Mouse (Mus musculus) liver, adult 10 weeks (tissue): ENCODE results near the gene Zbtb12. TPM values are rescaled to one million over a fixed set of nuclear protein-coding genes. Genes with fewer than 3 reads are reported as not detected.

Source experiments
- polyA plus RNA-seq: library from polyadenylated mRNA; stranded (reverse); fragments of 350-450 nt; fragmentation: Illumina TruSeq; extraction: RNeasy Lipid Tissue Mini Kit (QIAGEN cat#74804); gene quantifications from one replicate; pipeline ENCODE4 v1.2.3, GENCODE M21; 2014; ENCODE audit warnings: low read depth, low replicate concordance

Zbtb12 gene
- 0.69 TPM for polyA plus RNA-seq

GRCm38 (mm10) chr17:34879336-34879879 is at the start of gene Zbtb12:
Zbtb12 (plus strand) TSS chr17:34879483.

GRCm38 (mm10) chr17:34836856-34837221 is 42.4 kb upstream of the Zbtb12 start, which contains the start of the genes Stk19 and Dxo:
Stk19 (minus strand) TSS chr17:34836945.
Dxo (plus strand) TSS chr17:34837019.

GRCm38 (mm10) chr17:34849722-34850516 is 29.4 kb upstream of the Zbtb12 start, which contains the start of the genes Skiv2l and Nelfe:
Skiv2l (minus strand) TSS chr17:34850210.
Nelfe (plus strand) TSS chr17:34850391.

GRCm38 (mm10) chr17:34862416-34863081 is 16.7 kb upstream of the Zbtb12 start, which contains the start of gene Cfb:
Cfb (minus strand) TSS chr17:34862518.

GRCm38 (mm10) chr17:34881683-34882310 is 2.5 kb downstream of the Zbtb12 start, which contains the start of gene Gm20547:
Gm20547 (minus strand) TSS chr17:34882042.

GRCm38 (mm10) chr17:34898160-34898586 is 18.9 kb downstream of the Zbtb12 start, which contains the start of the genes C2 and Ehmt2:
C2 (minus strand) TSS chr17:34898265.
Ehmt2 (plus strand) TSS chr17:34898469.

GRCm38 (mm10) chr17:34913930-34914665 is 34.8 kb downstream of the Zbtb12 start, which contains the start of gene Slc44a4:
Slc44a4 (plus strand) TSS chr17:34914466.

GRCm38 (mm10) chr17:34931061-34931734 is 51.9 kb downstream of the Zbtb12 start, which contains the start of gene Neu1:
Neu1 (plus strand) TSS chr17:34931253.

Other genes starting within 250 kb of the Zbtb12 start
- gene Prrt1, start 249.9 kb upstream of the Zbtb12 start, polyA plus RNA-seq: not detected
- 1.9 TPM for gene Fkbpl, start 234.7 kb upstream of the Zbtb12 start, polyA plus RNA-seq
- 1.9 TPM for gene Atf6b, start 232.3 kb upstream of the Zbtb12 start, polyA plus RNA-seq
- 0.03 TPM for gene Tnxb, start 208.9 kb upstream of the Zbtb12 start, polyA plus RNA-seq
- 80.2 TPM for gene C4b, start 135.6 kb upstream of the Zbtb12 start, polyA plus RNA-seq
- not detected for gene Cyp21a1, start 74.9 kb upstream of the Zbtb12 start, polyA plus RNA-seq
- 3.5 TPM for gene Stk19, start 42.5 kb upstream of the Zbtb12 start, polyA plus RNA-seq
- 3.6 TPM for gene Dxo, start 42.5 kb upstream of the Zbtb12 start, polyA plus RNA-seq
- 3.2 TPM for gene Skiv2l, start 29.3 kb upstream of the Zbtb12 start, polyA plus RNA-seq
- gene Nelfe, start 29.1 kb upstream of the Zbtb12 start, polyA plus RNA-seq: 1.5 TPM
- 281 TPM for gene Cfb, start 17.0 kb upstream of the Zbtb12 start, polyA plus RNA-seq
- 33.6 TPM for gene Gm20547, start 2.6 kb downstream of the Zbtb12 start, polyA plus RNA-seq
- gene C2, start 18.8 kb downstream of the Zbtb12 start, polyA plus RNA-seq: 24.6 TPM
- gene Ehmt2, start 19.0 kb downstream of the Zbtb12 start, polyA plus RNA-seq: 7.4 TPM
- gene Slc44a4, start 35.0 kb downstream of the Zbtb12 start, polyA plus RNA-seq: not detected
- gene Neu1, start 51.8 kb downstream of the Zbtb12 start, polyA plus RNA-seq: 3.7 TPM
- gene Hspa1b, start 79.8 kb downstream of the Zbtb12 start, polyA plus RNA-seq: 1.3 TPM
- not detected for gene Gm20481, start 90.4 kb downstream of the Zbtb12 start, polyA plus RNA-seq
- gene Hspa1a, start 92.7 kb downstream of the Zbtb12 start, polyA plus RNA-seq: not detected
- not detected for gene Hspa1l, start 93.2 kb downstream of the Zbtb12 start, polyA plus RNA-seq
- gene Lsm2, start 102.4 kb downstream of the Zbtb12 start, polyA plus RNA-seq: 12.7 TPM
- 1.2 TPM for gene Vars, start 121.5 kb downstream of the Zbtb12 start, polyA plus RNA-seq
- not detected for gene Vwa7, start 137.1 kb downstream of the Zbtb12 start, polyA plus RNA-seq
- not detected for gene Sapcd1, start 148.5 kb downstream of the Zbtb12 start, polyA plus RNA-seq
- 1.1 TPM for gene Msh5, start 167.3 kb downstream of the Zbtb12 start, polyA plus RNA-seq
- gene Clic1, start 170.5 kb downstream of the Zbtb12 start, polyA plus RNA-seq: 5.7 TPM
- not detected for gene Ddah2, start 179.6 kb downstream of the Zbtb12 start, polyA plus RNA-seq
- not detected for gene Ly6g6c, start 185.9 kb downstream of the Zbtb12 start, polyA plus RNA-seq
- not detected for gene Mpig6b, start 186.7 kb downstream of the Zbtb12 start, polyA plus RNA-seq
- not detected for gene Ly6g6e, start 197.4 kb downstream of the Zbtb12 start, polyA plus RNA-seq
- gene Ly6g6d, start 198.6 kb downstream of the Zbtb12 start, polyA plus RNA-seq: not detected
- gene Ly6g6f, start 206.1 kb downstream of the Zbtb12 start, polyA plus RNA-seq: not detected
- 4.4 TPM for gene Abhd16a, start 209.8 kb downstream of the Zbtb12 start, polyA plus RNA-seq
- not detected for gene Ly6g5c, start 228.8 kb downstream of the Zbtb12 start, polyA plus RNA-seq
- gene Ly6g5b, start 235.9 kb downstream of the Zbtb12 start, polyA plus RNA-seq: not detected
- gene Gpank1, start 242.0 kb downstream of the Zbtb12 start, polyA plus RNA-seq: 1.4 TPM
- gene Csnk2b, start 242.6 kb downstream of the Zbtb12 start, polyA plus RNA-seq: 97.4 TPM
- gene D17H6S53E, start 246.9 kb downstream of the Zbtb12 start, polyA plus RNA-seq: 1.3 TPM